Mouse (Mus musculus) frontal cortex, postnatal 25 days (tissue): Measurements from ENCODE around the gene Col20a1.

ENCODE experiments used
- DNase-seq, 2 experiments: peaks; one replicate each; pipeline ENCODE4 v3.0.0; 2022; ENCODE audit warnings: low spot score in 2 of 2

Col20a1 gene

GRCm38 (mm10) chr2:181065827-181066226, 79.5 kb downstream of the Col20a1 start:
- DNase-seq, result no peak
